Mouse (Mus musculus) midbrain, embryonic 11.5 days (tissue): ENCODE data around the gene Il17rc. TPM values are rescaled to one million over a fixed set of nuclear protein-coding genes. Genes with fewer than 3 reads are reported as not detected.

Experiments
- ATAC-seq: fragments of 200-750 bp; cut with Nextera tagmentation; 2 replicates; pipeline ENCODE4 v1.8.0; 2017; ENCODE audit warnings: moderate TSS enrichment, moderate library complexity; ENCODE audit not compliant: low FRiP score
- DNase-seq: peaks from one replicate; pipeline ENCODE4 v3.0.0; 2015; ENCODE audit warnings: low spot score; ENCODE audit errors: missing footprints
- H3K27ac ChIP-seq: fragments of 300-500 bp; sonication (generic); 2 replicates; pipeline ENCODE4 v1.5.1; 2014; ENCODE audit warnings: low read depth, low read length
- H3K27me3 ChIP-seq: fragments of 300-500 bp; sonication (generic); 2 replicates; pipeline ENCODE4 v1.6.1; 2014; ENCODE audit warnings: mild to moderate bottlenecking, low read length, moderate library complexity, mixed read lengths; ENCODE audit not compliant: control insufficient read depth, insufficient read depth
- H3K36me3 ChIP-seq: fragments of 300-500 bp; sonication (generic); 2 replicates; pipeline ENCODE4 v1.6.1; 2014; ENCODE audit warnings: mild to moderate bottlenecking, low read length, moderate library complexity, mixed read lengths; ENCODE audit not compliant: control insufficient read depth, insufficient read depth
- H3K4me1 ChIP-seq: fragments of 300-500 bp; sonication (generic); 2 replicates; pipeline ENCODE4 v1.6.1; 2014; ENCODE audit warnings: low read length; ENCODE audit not compliant: control insufficient read depth, insufficient read depth
- H3K4me2 ChIP-seq: fragments of 300-500 bp; sonication (generic); 2 replicates; pipeline ENCODE4 v1.6.1; 2014; ENCODE audit warnings: mild to moderate bottlenecking, moderate library complexity
- H3K4me3 ChIP-seq: fragments of 300-500 bp; sonication (generic); 2 replicates; pipeline ENCODE4 v1.5.1; 2014; ENCODE audit warnings: low read depth, low read length
- H3K9ac ChIP-seq: fragments of 300-500 bp; sonication (generic); 2 replicates; pipeline ENCODE4 v1.6.1; 2014; ENCODE audit warnings: low read length
- H3K9me3 ChIP-seq: fragments of 300-500 bp; sonication (generic); 2 replicates; pipeline ENCODE4 v1.6.1; 2016; ENCODE audit warnings: low read length; ENCODE audit not compliant: control insufficient read depth
- WGBS: fragments of 180-500 bp; shearing (Covaris S2); extraction: QIAGEN DNeasy Blood & Tissue Kit; methylation state at CpG from one replicate; pipeline ENCODE4 v1.1.7; 2014; 5-methylcytosine and 5-hydroxymethylcytosine counted together
- polyA plus RNA-seq: library from polyadenylated mRNA; unstranded; fragments of >200 nt; fragmentation: Nextera tagmentation; extraction: Ambion mirVana; gene quantifications from 2 replicates; pipeline ENCODE4 v1.2.1, GENCODE M21; 2014

Gene Il17rc
- polyA plus RNA-seq, 1 experiment from 2014 or later = 3.1 TPM

- H3K9ac ChIP-seq = no peak overlapping the region
- no peaks in the 10 kb centered on the region for H3K9me3 ChIP-seq
- H3K4me3 ChIP-seq = no peak overlapping the region
- no peaks in the 10 kb centered on the region for H3K27me3 ChIP-seq
- no peak overlapping the region for H3K27ac ChIP-seq
- ATAC-seq (no peak), DNase-seq (no peak)
- H3K36me3 ChIP-seq = no peaks in the 10 kb centered on the region
- no peak overlapping the region for H3K4me2 ChIP-seq
- WGBS = 73% methylated on average over 7 of the region's 7 CpGs
- H3K4me1 ChIP-seq = no peaks in the 10 kb centered on the region
Observed at GRCm38 (mm10) chr6:113464040-113464439, 7.2 kb upstream of the Il17rc start.

GRCm38 (mm10) chr6:113465602-113466001 is 5.6 kb upstream of the Il17rc start:
- Histone ChIP-seq H3K9me3 (no peaks in the 10 kb centered on the region), H3K9ac (no peak overlapping the region), H3K27me3 (peaks cover 11% of the 10 kb centered on the region), H3K36me3 (no peaks in the 10 kb centered on the region), H3K4me1 (no peaks in the 10 kb centered on the region; the same call in 1 of the 2 replicates), H3K27ac (no peak overlapping the region), H3K4me3 (no peak overlapping the region), H3K4me2 (no peak overlapping the region)
- DNase-seq = no peak
- 58% methylated on average over 5 of the region's 5 CpGs for WGBS
- ATAC-seq = no peak

DNA sequence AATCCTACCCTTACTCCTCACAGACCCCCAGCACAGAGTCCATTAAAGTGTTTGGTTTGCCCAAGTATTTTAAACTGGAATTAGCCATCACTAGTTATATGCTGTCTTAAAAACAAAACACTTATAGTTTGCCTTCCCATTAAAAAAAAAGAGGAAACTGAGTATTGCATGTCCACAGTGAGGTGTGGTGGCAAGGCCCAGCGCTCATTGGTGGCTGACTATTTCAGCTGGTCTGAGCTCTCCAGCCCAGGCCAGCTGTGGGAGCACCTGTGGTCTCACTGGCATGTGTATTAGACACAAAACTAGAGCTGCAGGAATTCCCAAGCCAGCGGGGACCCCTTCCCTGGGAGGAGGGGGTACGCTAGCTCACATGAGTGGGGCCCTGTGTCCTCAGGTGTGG is 2.7 kb upstream of the Il17rc start:
- Histone ChIP-seq H3K27me3 (peaks cover 19% of the 10 kb centered on the region), H3K9me3 (no peaks in the 10 kb centered on the region), H3K4me1 (peaks cover 4% of the 10 kb centered on the region), H3K9ac (no peak overlapping the region), H3K4me3 (no peak overlapping the region), H3K36me3 (no peaks in the 10 kb centered on the region), H3K4me2 (no peak overlapping the region; the same call in 1 of the 2 replicates), H3K27ac (no peak overlapping the region)
- 56% methylated on average over 3 of the region's 3 CpGs for WGBS
- DNase-seq (no peak), ATAC-seq (no peak; the same call in 1 of the 2 replicates)

DNA sequence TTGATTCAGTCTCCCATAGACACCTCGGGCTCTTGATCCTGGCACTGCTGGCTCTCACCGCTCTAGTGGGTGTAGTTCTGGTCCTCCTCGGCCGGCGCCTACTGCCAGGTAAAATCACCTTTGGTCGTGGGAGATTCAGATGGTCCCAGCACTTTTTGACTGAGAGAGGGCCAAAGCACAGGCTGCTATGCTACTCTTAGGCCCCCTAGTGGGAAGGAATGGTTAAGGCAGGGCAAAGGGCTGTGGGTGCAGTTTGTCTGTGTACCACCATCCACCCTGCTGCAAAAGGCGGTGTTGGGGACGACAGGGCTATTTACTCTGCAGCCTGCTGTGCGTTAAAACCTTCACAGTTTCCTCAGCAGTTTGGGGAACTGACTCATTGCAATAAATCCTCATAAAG is 2.2 kb upstream of the Il17rc start:
- no peak overlapping the region for H3K27ac ChIP-seq
- no peaks in the 10 kb centered on the region for H3K9me3 ChIP-seq
- H3K27me3 ChIP-seq = peaks cover 19% of the 10 kb centered on the region
- peak overlapping the region; percentile 47 for H3K4me2 ChIP-seq
- ATAC-seq (peak; percentile 81), DNase-seq (peak; percentile 95)
- peaks cover 4% of the 10 kb centered on the region for H3K4me1 ChIP-seq
- no peaks in the 10 kb centered on the region for H3K36me3 ChIP-seq
- WGBS = 11% methylated on average over 9 of the region's 9 CpGs
- peak overlapping the region; percentile 28 for H3K4me3 ChIP-seq
- peak overlapping the region; percentile 47 for H3K9ac ChIP-seq

- 1% methylated on average over 31 of the region's 31 CpGs for WGBS
- Histone ChIP-seq H3K36me3 (no peaks in the 10 kb centered on the region), H3K4me3 (peak overlapping the region; percentile 28), H3K9me3 (no peaks in the 10 kb centered on the region), H3K4me1 (peaks cover 4% of the 10 kb centered on the region), H3K27ac (no peak overlapping the region), H3K27me3 (peaks cover 19% of the 10 kb centered on the region), H3K9ac (peak overlapping the region; percentile 47), H3K4me2 (peak overlapping the region; percentile 47)
- ATAC-seq = peak; percentile 82
- peak; percentile 98 for DNase-seq
Observed at GRCm38 (mm10) chr6:113469432-113469831, 1.8 kb upstream of the Il17rc start.

DNA sequence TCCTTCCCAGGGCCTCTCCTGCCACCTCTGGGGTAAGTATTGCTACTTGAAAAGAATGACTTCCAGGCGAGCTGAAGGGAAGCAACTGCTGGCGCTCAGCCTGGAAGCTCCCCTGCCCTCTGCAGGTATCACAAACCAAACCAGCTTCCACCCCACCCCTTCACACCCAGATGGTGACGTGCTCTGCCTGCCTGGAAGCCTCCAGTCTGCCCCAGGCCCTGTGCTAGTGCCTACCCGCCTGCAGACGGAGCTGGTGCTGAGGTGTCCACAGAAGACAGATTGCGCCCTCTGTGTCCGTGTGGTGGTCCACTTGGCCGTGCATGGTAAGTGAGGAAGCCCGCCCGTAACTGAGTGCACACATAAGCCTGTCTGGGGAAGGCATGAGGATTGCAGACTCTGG is 834 bp downstream of the Il17rc start:
- Histone ChIP-seq H3K27me3 (peaks cover 19% of the 10 kb centered on the region), H3K4me1 (peaks cover 4% of the 10 kb centered on the region), H3K9me3 (no peaks in the 10 kb centered on the region), H3K4me2 (no peak overlapping the region), H3K36me3 (no peaks in the 10 kb centered on the region), H3K27ac (no peak overlapping the region), H3K9ac (no peak overlapping the region), H3K4me3 (no peak overlapping the region)
- DNase-seq (peak; percentile 45), ATAC-seq (no peak)
- 71% methylated on average over 10 of the region's 10 CpGs for WGBS

- WGBS = 86% methylated on average over 2 of the region's 2 CpGs
- Histone ChIP-seq H3K27ac (no peak overlapping the region), H3K27me3 (peaks cover 19% of the 10 kb centered on the region), H3K4me1 (peaks cover 4% of the 10 kb centered on the region), H3K9ac (no peak overlapping the region), H3K4me3 (no peak overlapping the region), H3K9me3 (no peaks in the 10 kb centered on the region), H3K36me3 (no peaks in the 10 kb centered on the region), H3K4me2 (no peak overlapping the region)
- no peak for ATAC-seq
- DNase-seq = peak; percentile 73
Observed at GRCm38 (mm10) chr6:113473246-113473645, 2.0 kb downstream of the Il17rc start.

GRCm38 (mm10) chr6:113473715-113474114 is 2.5 kb downstream of the Il17rc start:
- Histone ChIP-seq H3K9ac (no peak overlapping the region), H3K4me2 (no peak overlapping the region), H3K36me3 (no peaks in the 10 kb centered on the region), H3K4me3 (no peak overlapping the region), H3K27me3 (peaks cover 19% of the 10 kb centered on the region), H3K4me1 (peaks cover 4% of the 10 kb centered on the region), H3K27ac (no peak overlapping the region), H3K9me3 (no peaks in the 10 kb centered on the region)
- DNase-seq = peak; percentile 19
- ATAC-seq = no peak
- 88% methylated on average over 6 of the region's 6 CpGs for WGBS

DNA sequence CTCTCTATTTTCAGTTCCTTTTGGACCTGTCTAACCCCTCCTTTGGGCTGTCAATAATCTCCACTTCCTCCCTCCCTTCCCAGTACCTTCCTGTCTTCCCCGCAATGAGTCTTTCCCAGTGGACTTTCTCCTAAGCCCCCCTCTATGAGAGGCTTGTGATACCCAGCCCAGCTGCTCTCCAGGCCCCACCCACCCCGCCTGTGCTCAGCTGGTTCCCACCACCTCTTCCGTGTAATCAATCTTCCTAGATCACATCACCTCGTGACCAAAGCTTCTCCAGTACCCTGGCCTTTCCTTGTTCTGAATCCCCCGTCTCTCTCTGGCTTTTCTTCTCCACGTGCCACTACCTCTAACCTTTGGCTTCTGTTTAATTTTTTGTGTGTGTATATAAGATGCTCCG is 6.1 kb downstream of the Il17rc start:
- 0 out of 2 replicates have a peak, but pooled peaks have one; percentile 31 for ATAC-seq
- no peaks in the 10 kb centered on the region for H3K36me3 ChIP-seq
- no peak for DNase-seq
- H3K9ac ChIP-seq = no peak overlapping the region
- H3K4me3 ChIP-seq = no peak overlapping the region
- no peak overlapping the region for H3K27ac ChIP-seq
- H3K4me1 ChIP-seq = peaks cover 10% of the 10 kb centered on the region; the same call in 1 of the 2 replicates
- 59% methylated on average over 7 of the region's 7 CpGs for WGBS
- H3K27me3 ChIP-seq = no peaks in the 10 kb centered on the region; the same call in 1 of the 2 replicates
- no peak overlapping the region for H3K4me2 ChIP-seq
- H3K9me3 ChIP-seq = no peaks in the 10 kb centered on the region
